Mouse (Mus musculus) hindbrain, embryonic 10.5 days (tissue): ENCODE measurements at regions not wholly inside any gene's neighbourhood (a gene's known extent, or its start where the extent isn't known, plus 50 kb on each side); places are given as distances from the start of the nearest gene placed in this dataset.
"Not testable (repeated sequence)": the region's sequence is repeated elsewhere in the genome, so short reads cannot be mapped to it uniquely, and the experiment has no call there.

Experiments used
- DNase-seq: peaks from one replicate; pipeline ENCODE4 v3.0.0-alpha.2; 2017; ENCODE audit warnings: low spot score
- H3K27ac ChIP-seq: fragments of 300-500 bp; sonication (generic); 2 replicates; pipeline ENCODE4 v1.5.1; 2016; ENCODE audit warnings: mild to moderate bottlenecking, moderate library complexity
- H3K27me3 ChIP-seq: fragments of 300-500 bp; sonication (generic); 2 replicates; pipeline ENCODE4 v1.6.1; 2016; ENCODE audit warnings: mild to moderate bottlenecking; ENCODE audit not compliant: poor library complexity, insufficient read depth, severe bottlenecking
- H3K36me3 ChIP-seq: fragments of 300-500 bp; sonication (generic); 2 replicates; pipeline ENCODE4 v1.6.1; 2016; ENCODE audit warnings: mild to moderate bottlenecking, moderate library complexity
- H3K4me1 ChIP-seq: fragments of 300-500 bp; sonication (generic); replicated peaks from 2 replicates; pipeline ENCODE4 v1.6.1; 2016; ENCODE audit warnings: mild to moderate bottlenecking
- H3K4me3 ChIP-seq: fragments of 300-500 bp; sonication (generic); 2 replicates; pipeline ENCODE4 v1.5.1; 2016; ENCODE audit warnings: mild to moderate bottlenecking, moderate library complexity
- H3K9me3 ChIP-seq: fragments of 300-500 bp; sonication (generic); 2 replicates; pipeline ENCODE4 v1.6.1; 2016; ENCODE audit warnings: mild to moderate bottlenecking, moderate library complexity
- WGBS: fragments of 180-500 bp; shearing (Covaris S2); methylation state at CpG from one replicate; pipeline ENCODE4 v1.1.7; 2016; 5-methylcytosine and 5-hydroxymethylcytosine counted together

GRCm38 (mm10) chr8:34671716-34672115 is 560.2 kb upstream of the Gm10131 start:
- no peak overlapping the region for H3K27ac ChIP-seq
- 45% methylated on average over 3 of the region's 3 CpGs for WGBS
- H3K36me3 ChIP-seq: no peaks in the 10 kb centered on the region
- H3K4me1 ChIP-seq: peaks cover 9% of the 10 kb centered on the region
- peak; percentile 44 for DNase-seq
- H3K27me3 ChIP-seq: no peaks in the 10 kb centered on the region
- no peak overlapping the region for H3K4me3 ChIP-seq
- no peaks in the 10 kb centered on the region for H3K9me3 ChIP-seq

- H3K4me1 ChIP-seq: peaks cover 9% of the 10 kb centered on the region
- WGBS: 49% methylated on average over 4 of the region's 4 CpGs
- no peaks in the 10 kb centered on the region for H3K27me3 ChIP-seq
- no peaks in the 10 kb centered on the region for H3K36me3 ChIP-seq
- H3K9me3 ChIP-seq: no peaks in the 10 kb centered on the region
- no peak overlapping the region for H3K27ac ChIP-seq
- DNase-seq: no peak
- H3K4me3 ChIP-seq: no peak overlapping the region
Measured at GRCm38 (mm10) chr8:34670930-34671715, 559.6 kb upstream of the Gm10131 start.

GRCm38 (mm10) chr8:34669146-34669545 is 557.6 kb upstream of the Gm10131 start:
- Histone ChIP-seq H3K36me3 (no peaks in the 10 kb centered on the region), H3K4me3 (no peak overlapping the region), H3K4me1 (peaks cover 9% of the 10 kb centered on the region), H3K27me3 (no peaks in the 10 kb centered on the region), H3K27ac (no peak overlapping the region), H3K9me3 (no peaks in the 10 kb centered on the region)
- 89% methylated on average over 3 of the region's 3 CpGs for WGBS
- no peak for DNase-seq

- Histone ChIP-seq H3K27me3 (no peaks in the 10 kb centered on the region), H3K9me3 (peaks cover 7% of the 10 kb centered on the region; the same call in 1 of the 2 replicates), H3K36me3 (no peaks in the 10 kb centered on the region), H3K4me3 (no peak overlapping the region), H3K27ac (no peak overlapping the region), H3K4me1 (no peaks in the 10 kb centered on the region)
- 91% methylated on average over 4 of the region's 4 CpGs for WGBS
- DNase-seq: no peak
Measured at GRCm38 (mm10) chr8:34664429-34664828, 552.9 kb upstream of the Gm10131 start.

GRCm38 (mm10) chr8:34662532-34662931 is 551.0 kb upstream of the Gm10131 start:
- Histone ChIP-seq H3K9me3 (peaks cover 7% of the 10 kb centered on the region; the same call in 1 of the 2 replicates), H3K36me3 (no peaks in the 10 kb centered on the region), H3K27ac (no peak overlapping the region), H3K4me3 (no peak overlapping the region), H3K4me1 (no peaks in the 10 kb centered on the region), H3K27me3 (no peaks in the 10 kb centered on the region)
- whole genome bisulfite sequencing: 95% methylated on average over 6 of the region's 6 CpGs
- DNase-seq: no peak

GRCm38 (mm10) chr8:34651750-34652149 is 540.2 kb upstream of the Gm10131 start:
- Histone ChIP-seq H3K36me3 (no peaks in the 10 kb centered on the region), H3K9me3 (peaks cover 9% of the 10 kb centered on the region), H3K4me3 (no peak overlapping the region), H3K27ac (no peak overlapping the region), H3K27me3 (no peaks in the 10 kb centered on the region), H3K4me1 (no peaks in the 10 kb centered on the region)
- DNase-seq: no peak
- WGBS: 94% methylated on average over 8 of the region's 8 CpGs

- H3K4me3 ChIP-seq, H3K27ac ChIP-seq, H3K36me3 ChIP-seq, H3K9me3 ChIP-seq, H3K4me1 ChIP-seq, H3K27me3 ChIP-seq, DNase-seq: not testable (repeated sequence)
- 97% methylated on average over 2 of the region's 2 CpGs for WGBS
Measured at GRCm38 (mm10) chr8:34628221-34628620, 516.7 kb upstream of the Gm10131 start.

- no peaks in the 10 kb centered on the region for H3K36me3 ChIP-seq
- H3K27ac ChIP-seq: no peak overlapping the region
- WGBS: 89% methylated on average over 10 of the region's 10 CpGs
- H3K4me1 ChIP-seq: no peaks in the 10 kb centered on the region
- no peak overlapping the region for H3K4me3 ChIP-seq
- H3K9me3 ChIP-seq: no peaks in the 10 kb centered on the region
- DNase-seq: no peak
- no peaks in the 10 kb centered on the region for H3K27me3 ChIP-seq
Measured at GRCm38 (mm10) chr8:34625670-34626069, 514.1 kb upstream of the Gm10131 start.

GRCm38 (mm10) chr8:34623783-34624182 is 512.2 kb upstream of the Gm10131 start:
- WGBS: 86% methylated on average over 7 of the region's 7 CpGs
- no peak for DNase-seq
- Histone ChIP-seq H3K27me3 (no peaks in the 10 kb centered on the region), H3K36me3 (no peaks in the 10 kb centered on the region), H3K4me1 (no peaks in the 10 kb centered on the region), H3K4me3 (no peak overlapping the region), H3K9me3 (no peaks in the 10 kb centered on the region), H3K27ac (no peak overlapping the region)

GRCm38 (mm10) chr8:34622177-34623114 is 510.9 kb upstream of the Gm10131 start:
- no peaks in the 10 kb centered on the region for H3K9me3 ChIP-seq
- no peaks in the 10 kb centered on the region for H3K27me3 ChIP-seq
- no peaks in the 10 kb centered on the region; the same call in 1 of the 2 replicates for H3K4me1 ChIP-seq
- 88% methylated on average over 25 of the region's 25 CpGs for WGBS
- no peak for DNase-seq
- no peak overlapping the region for H3K27ac ChIP-seq
- H3K36me3 ChIP-seq: no peaks in the 10 kb centered on the region
- no peak overlapping the region for H3K4me3 ChIP-seq

GRCm38 (mm10) chr8:34618046-34618445 is 506.5 kb upstream of the Gm10131 start:
- Histone ChIP-seq H3K27ac (no peak overlapping the region), H3K4me1 (no peaks in the 10 kb centered on the region; the same call in 1 of the 2 replicates), H3K27me3 (no peaks in the 10 kb centered on the region), H3K4me3 (no peak overlapping the region), H3K36me3 (no peaks in the 10 kb centered on the region), H3K9me3 (no peaks in the 10 kb centered on the region)
- DNase-seq: no peak
- WGBS: 36% methylated on average over 5 of the region's 5 CpGs

GRCm38 (mm10) chr8:34614987-34615386 is 503.4 kb upstream of the Gm10131 start:
- no peaks in the 10 kb centered on the region for H3K9me3 ChIP-seq
- WGBS: 80% methylated on average over 4 of the region's 4 CpGs
- H3K4me1 ChIP-seq: no peaks in the 10 kb centered on the region; the same call in 1 of the 2 replicates
- no peaks in the 10 kb centered on the region for H3K27me3 ChIP-seq
- no peak overlapping the region for H3K27ac ChIP-seq
- H3K4me3 ChIP-seq: no peak overlapping the region
- H3K36me3 ChIP-seq: no peaks in the 10 kb centered on the region
- DNase-seq: no peak

- Histone ChIP-seq H3K27me3 (no peaks in the 10 kb centered on the region), H3K36me3 (no peaks in the 10 kb centered on the region), H3K4me3 (no peak overlapping the region), H3K4me1 (no peaks in the 10 kb centered on the region; the same call in 1 of the 2 replicates), H3K9me3 (no peaks in the 10 kb centered on the region), H3K27ac (no peak overlapping the region)
- 74% methylated on average over 10 of the region's 10 CpGs for WGBS
- no peak for DNase-seq
Measured at GRCm38 (mm10) chr8:34614031-34614526, 502.5 kb upstream of the Gm10131 start.
